Mouse (Mus musculus) lung, postnatal 10 days (tissue): Measurements from ENCODE around the gene Zfp605.
"Not testable (repeated sequence)": the region's sequence is repeated elsewhere in the genome, so short reads cannot be mapped to it uniquely, and the experiment has no call there.

Experiments
- DNase-seq: peaks from one replicate; pipeline ENCODE4 v3.0.0; 2021

Zfp605 gene

DNA sequence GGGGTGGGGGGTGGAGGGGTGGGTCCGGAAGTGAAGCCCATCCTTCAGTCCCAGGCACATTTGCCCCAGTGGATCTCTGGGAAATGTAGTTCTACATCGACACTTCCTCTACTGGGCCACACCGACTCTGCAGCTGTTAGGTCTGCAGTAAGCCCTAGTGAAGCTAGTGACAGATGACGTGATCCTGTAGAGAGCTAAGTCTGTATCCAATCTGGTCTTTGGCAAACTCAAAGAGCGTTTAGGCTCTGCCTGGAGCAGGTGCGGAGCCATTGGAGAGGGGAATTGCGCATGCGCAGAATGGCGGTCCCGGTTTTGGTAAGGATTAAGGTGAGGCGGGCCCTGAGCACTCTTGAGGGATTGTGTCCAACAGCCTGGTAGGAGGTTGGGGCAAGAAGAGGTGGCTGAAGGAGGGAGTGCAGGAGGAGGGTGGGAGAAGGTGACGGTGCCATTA, at the start of gene Zfp605:
Gene Zfp605 (plus strand): TSS at position 102 of the 451 bp plus-strand sequence.
- peak; percentile 89 for DNase-seq

DNA sequence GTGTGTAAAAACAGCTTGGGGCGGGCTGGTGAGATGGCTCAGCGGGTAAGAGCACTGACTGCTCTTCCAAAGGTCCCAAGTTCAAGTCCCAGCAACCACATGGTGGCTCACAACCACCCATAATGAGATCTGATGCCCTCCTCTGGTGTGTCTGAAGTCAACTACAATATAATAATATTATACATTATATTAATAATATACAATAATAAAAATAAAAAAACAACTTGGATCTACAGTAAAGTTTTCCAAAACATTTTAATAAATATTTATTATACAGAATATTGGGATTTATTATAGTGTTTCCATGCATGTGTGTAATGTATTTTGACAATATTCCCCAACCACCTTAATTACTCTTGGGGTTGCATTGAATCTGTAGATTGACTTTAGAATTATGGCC, 37.5 kb upstream of the Zfp605 start, which contains the start of gene Gm17655:
Gene Gm17655 (minus strand): TSS at position 101 of the 400 bp plus-strand sequence.
- not testable (repeated sequence) for DNase-seq

GRCm38 (mm10) chr5:110082961-110083360, 26.9 kb upstream of the Zfp605 start:
- DNase-seq: no peak

DNA sequence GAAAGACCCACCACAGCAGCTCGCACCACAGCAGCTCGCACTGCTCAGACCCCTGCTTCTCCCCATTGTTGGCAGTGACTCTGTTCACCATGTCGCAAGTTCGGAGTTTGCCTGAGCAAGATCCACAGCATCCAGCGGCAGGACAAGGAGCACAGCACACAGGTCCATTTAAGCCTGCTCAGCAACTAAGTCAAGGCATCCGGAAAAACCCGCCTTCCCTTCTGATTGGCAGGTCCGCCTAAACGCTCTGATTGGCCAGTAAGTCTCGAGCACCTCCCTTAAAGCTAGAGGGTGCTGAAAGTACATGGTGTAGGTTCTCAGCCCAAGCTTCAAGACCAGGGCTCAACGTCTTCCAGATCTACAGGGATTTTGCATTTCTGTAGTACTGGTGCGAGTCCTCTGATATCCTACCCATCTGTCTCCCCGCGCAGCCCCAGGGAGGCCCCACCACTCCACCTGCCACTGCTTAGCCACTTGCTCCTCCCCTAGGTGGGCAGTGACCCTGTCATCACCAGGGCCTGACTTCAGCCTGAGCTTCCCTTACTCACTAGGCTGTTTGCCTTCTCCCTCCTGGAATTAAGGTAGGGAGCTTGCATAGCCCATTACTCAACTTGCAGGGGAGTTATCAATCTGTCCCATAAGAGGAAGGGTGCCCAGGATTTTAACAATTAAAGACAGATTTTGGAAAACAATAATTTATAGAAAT, 23.6 kb upstream of the Zfp605 start:
- DNase-seq: no peak

GRCm38 (mm10) chr5:110091546-110091945, 18.3 kb upstream of the Zfp605 start:
- no peak for DNase-seq

DNA sequence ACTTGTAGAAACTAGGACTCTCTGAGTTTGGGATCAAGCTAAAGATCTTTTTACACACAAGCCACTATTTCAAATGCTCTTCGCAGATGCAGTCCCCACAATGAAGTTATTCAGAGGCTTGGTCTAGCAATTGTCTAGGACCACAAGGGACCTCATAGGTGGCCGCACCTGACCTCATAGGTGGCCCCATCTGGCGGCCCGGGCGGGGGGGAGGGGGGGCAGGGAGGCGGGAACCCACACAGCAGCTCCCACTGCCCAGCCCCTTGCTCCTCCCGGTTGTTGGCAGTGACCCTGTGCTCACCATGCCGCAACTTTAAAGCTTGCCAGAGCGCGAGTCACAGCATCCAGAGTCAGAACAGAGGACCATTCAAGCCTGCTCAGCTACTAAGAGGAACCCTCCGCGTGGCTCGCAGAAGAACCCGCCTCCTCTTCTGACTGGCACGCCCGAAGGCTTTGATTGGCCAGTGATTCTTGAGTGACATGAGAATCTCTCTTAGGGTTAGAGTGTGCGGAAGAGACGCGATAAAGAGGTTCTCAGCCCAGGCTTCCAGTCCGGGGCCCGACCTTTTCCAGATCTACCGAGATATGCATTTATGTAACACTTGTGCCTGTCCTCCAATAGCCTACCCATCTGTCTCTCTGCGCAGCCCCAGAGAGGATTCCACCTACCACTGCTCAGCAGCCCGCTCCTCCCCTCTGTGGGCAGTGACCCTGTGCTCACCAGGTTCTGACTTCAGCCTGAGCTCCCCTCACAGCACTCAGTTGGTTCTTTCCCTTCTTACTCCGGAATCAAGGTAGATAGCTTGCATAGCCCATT, 15.7 kb upstream of the Zfp605 start, which contains the start of gene Gm35315:
Gene Gm35315 (minus strand): TSS at position 391 of the 817 bp plus-strand sequence.
- DNase-seq: peak; percentile 93

DNA sequence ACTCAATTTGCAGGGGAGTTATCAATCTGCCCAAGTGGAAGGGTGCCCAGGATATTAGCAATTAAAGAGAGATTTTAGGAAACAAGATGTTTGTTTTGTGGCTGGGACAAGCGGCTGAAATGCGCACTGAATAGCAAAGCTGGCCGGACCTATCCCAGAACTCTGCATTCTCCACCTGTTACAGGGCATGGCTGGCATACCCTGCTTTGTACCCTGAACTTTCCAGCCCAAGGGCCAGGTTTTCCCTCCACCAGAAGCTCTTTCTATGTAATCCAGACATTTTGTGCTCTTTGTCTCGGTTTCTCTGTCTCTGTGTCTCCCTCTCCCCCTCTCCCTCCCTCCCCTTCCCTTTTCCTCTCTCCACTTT, 15.1 kb upstream of the Zfp605 start:
- DNase-seq: no peak

- peak; percentile 13 for DNase-seq
Observed at GRCm38 (mm10) chr5:110098991-110099477, 10.9 kb upstream of the Zfp605 start.

GRCm38 (mm10) chr5:110099656-110100580, 10.0 kb upstream of the Zfp605 start, which contains the start of gene Plcxd1:
Gene Plcxd1 (plus strand): TSS chr5:110099969.
- DNase-seq: peak; percentile 23

GRCm38 (mm10) chr5:110100921-110101631, 8.8 kb upstream of the Zfp605 start:
- DNase-seq: peak; percentile 28

GRCm38 (mm10) chr5:110101716-110102347, 8.1 kb upstream of the Zfp605 start:
- DNase-seq: peak; percentile 57

DNA sequence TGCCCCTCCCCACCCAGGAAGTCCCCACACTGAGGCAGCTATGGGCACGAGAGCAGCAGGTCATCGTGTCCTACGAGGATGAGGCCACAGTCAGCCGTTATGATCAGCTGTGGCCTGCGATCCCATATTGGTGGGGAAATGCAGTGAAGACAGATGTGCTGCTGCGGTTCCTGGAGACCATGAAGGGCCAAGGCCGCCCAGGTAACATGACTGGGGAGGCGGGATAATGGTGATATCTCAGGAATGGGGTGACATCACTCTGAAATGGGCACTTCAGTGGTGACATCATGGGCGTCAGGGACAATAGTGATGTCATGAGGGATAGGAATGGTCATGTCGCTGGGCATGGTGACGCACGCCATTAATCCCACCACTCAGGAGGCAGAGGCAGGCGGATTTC, 7.5 kb upstream of the Zfp605 start:
- DNase-seq: no peak

DNA sequence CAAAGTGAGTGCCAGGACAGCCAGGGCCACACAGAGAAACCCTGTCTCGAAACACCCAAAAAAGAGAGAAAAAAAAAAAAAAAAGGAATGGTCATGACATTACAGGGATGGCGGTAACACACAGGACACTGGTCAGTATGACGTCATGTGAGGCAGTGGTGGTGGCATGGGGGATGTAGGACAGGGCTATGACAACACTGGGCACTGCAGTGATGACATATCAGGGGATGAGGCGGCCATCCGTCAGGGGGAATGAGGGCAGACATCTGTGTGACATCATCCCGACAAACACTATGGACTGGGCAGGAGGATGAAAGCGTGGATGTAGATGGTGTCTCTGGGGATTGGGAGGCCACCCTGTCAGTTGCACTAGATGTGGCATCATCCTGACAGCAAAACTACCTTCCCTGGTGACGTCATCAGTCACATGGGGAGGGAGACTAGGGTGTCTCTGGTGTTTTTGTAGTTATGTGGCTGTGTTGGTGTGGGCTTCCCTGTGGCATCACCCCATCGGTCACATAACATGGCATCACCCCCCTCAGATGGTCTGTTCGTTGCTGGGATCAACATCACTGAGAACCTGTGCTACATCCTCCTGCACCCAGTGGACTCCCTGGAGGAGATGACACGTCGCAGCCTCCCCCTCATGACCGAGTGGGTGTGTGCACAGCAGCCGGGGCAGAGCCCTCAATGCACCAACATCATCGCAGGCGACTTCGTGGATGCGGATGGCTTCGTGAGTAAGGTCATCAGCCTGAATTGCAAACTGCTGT, 6.9 kb upstream of the Zfp605 start:
- no peak for DNase-seq

DNA sequence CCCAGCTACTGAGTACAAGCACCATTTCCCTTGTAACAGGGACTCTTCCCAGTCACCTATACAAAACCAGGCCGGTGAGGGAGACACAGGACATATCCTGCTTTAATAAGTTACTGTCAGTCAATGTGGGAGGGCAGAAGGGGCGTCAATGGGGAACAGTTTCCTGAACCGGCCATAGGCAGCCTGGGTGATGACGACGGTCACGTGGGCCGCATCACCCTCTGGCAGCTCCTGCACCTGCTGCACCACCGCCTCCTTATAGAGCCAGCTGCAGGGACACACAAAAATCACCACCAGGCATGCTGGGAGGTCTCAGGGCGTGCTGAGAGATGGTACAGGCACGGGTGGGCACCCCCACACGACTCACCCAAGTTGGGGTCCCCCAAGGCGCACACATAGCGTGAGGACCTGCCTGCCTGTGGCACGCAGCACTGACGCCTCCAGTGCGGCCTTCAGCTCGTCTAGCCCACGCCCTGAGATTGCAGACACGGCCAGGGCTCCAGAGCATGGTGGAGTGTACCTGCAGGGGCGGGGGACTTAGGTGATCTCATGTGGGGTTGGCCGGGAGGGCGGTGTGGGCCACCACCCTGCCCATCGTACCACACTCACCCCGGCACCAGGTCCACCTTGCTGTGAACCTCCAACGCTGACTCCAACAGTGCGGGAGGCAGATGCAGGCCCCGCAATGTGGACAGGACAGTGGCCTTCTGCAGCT, 5.8 kb upstream of the Zfp605 start:
- no peak for DNase-seq

- peak; percentile 4 for DNase-seq
Observed at GRCm38 (mm10) chr5:110104616-110105380, 5.1 kb upstream of the Zfp605 start.

- peak; percentile 7 for DNase-seq
Observed at GRCm38 (mm10) chr5:110106140-110106871, 3.6 kb upstream of the Zfp605 start.

DNA sequence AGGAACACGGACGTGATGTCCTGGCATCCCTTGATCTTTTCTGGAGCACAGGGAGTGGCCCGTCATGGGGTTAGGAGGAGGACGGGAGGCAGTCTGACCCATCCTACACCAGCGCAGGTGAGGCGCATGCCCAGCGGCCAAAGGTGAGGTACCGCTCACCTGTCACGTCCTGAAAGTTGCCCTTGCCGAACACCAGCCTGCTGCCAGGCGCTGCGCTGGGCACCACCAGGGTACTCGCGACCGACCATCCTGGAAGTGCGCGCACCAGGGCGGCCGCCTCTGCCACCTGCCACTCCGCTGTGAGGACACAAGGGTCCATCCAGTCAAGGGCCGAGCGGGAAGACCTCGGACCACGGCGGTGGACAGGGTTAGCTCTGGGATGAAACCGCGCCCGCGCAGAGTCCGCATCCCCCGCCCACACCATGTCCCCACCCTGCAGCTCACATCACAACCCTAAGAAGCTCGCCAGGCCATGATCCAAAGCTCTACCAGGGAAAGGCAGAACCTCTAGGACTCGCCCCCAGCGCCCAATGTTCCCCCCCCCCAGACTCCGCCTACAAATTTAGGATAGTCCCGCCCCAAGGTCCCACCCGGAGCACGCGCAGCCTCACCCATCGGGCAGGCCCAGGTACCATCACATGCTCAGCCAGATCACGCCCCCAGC, 2.9 kb upstream of the Zfp605 start:
- no peak for DNase-seq
